Mouse (Mus musculus) MEL (cell line): Measurements from ENCODE around the gene Pyroxd2.

Experiments used
- CTCF ChIP-seq, 3 experiments: IDR thresholded peaks in 2 of 3; conservative IDR thresholded peaks in 1 of 3; 2 replicates each; pipeline ENCODE4 v1.5.1; 2011 to 2012; ENCODE audit warnings: low read length in 3 of 3, low read depth in 2 of 3, mild to moderate bottlenecking in 2 of 3, improper control_type of control experiment in 1 of 3, inconsistent platforms in 1 of 3, mixed read lengths in 1 of 3, moderate library complexity in 1 of 3; ENCODE audit not compliant: control insufficient read depth in 1 of 3, insufficient read depth in 1 of 3, poor library complexity in 1 of 3, severe bottlenecking in 1 of 3
- POLR2A ChIP-seq, 2 experiments: IDR thresholded peaks; 2 replicates each; pipeline ENCODE4 v1.6.1; 2011 to 2012; ENCODE audit warnings: low read length in 2 of 2, mild to moderate bottlenecking in 2 of 2, control low read depth in 1 of 2, improper control_type of control experiment in 1 of 2, low read depth in 1 of 2, moderate library complexity in 1 of 2; ENCODE audit not compliant: control insufficient read depth in 1 of 2, insufficient read depth in 1 of 2, poor library complexity in 1 of 2

DNA sequence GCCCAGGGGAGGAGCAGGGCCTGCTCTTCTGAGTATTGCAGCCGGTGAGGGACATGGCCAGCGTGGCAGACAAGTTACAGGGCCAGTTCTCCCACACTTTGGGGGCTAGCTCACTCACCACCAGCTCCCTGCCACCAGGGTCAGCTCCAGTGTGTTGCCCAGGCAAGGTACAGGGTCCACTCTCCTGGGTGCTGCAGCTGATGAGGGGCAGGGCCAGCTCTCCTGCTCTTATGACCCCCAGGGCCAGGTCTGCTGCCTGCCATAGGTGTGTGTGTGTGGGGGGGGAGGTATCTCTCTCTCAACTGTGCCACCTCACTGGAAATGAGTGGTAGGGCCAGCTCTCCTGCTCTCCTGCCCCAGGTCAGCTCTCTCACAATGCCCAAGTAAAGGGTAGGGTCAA is 54.0 kb downstream of the Pyroxd2 start:
- TF ChIP-seq CTCF (IDR thresholded peaks at IDR 0.05 in 2 of 3, conservative IDR thresholded peaks at IDR 0.05 in 1 of 3; ENCODE audit: control insufficient read depth in 1 of 3, insufficient read depth in 1 of 3, low read depth in 2 of 3, low read length in 3 of 3, poor library complexity in 1 of 3, severe bottlenecking in 1 of 3) (no peak), POLR2A (IDR thresholded peaks at IDR 0.05; ENCODE audit: control insufficient read depth in 1 of 2, insufficient read depth in 1 of 2, low read depth in 1 of 2, low read length in 2 of 2, poor library complexity in 1 of 2) (no peak)
